ENCODE assay signal across 9 mouse cellular contexts in genomic region chr6:128122127-128122526, GRCm38 (mm10). TPM values are rescaled to one million over a fixed set of nuclear protein-coding genes. Genes with fewer than 3 reads are reported as not detected.
DNase-seq lines count a peak whose midpoint lies in the region; ATAC-seq and TF ChIP-seq lines count a peak whose summit lies in the region.
"Had no signal": no experiment of that assay in that cellular context is flagged by ENCODE, and none has a peak within 500 bp of the region (broad histone marks: within the 10 kb centered on the region; RNA-seq: fewer than 3 reads in every experiment).

No protein-coding gene starts in this region.

- no peak for TF ChIP-seq POLR2A in limb, embryonic 14.5 days (IDR thresholded peaks at IDR 0.05; ENCODE audit: borderline replicate concordance, extremely low read depth, insufficient read depth, insufficient read length)

- in situ Hi-C loops in Patski (cut with MboI; ENCODE audit: low pct_unique_long_range_greater_than_20kb) = no loop called here

- WGBS in forebrain, postnatal 0 days = 64% methylated on average over 5 of the region's 5 CpGs
- 80% methylated on average over 5 of the region's 5 CpGs for WGBS in forebrain, embryonic 13.5 days
- WGBS in kidney, embryonic 15.5 days = 21% methylated on average over 5 of the region's 5 CpGs
- 35% methylated on average over 5 of the region's 5 CpGs for WGBS in kidney, embryonic 14.5 days
- 48% methylated on average over 5 of the region's 5 CpGs for WGBS in limb, embryonic 14.5 days

- H3K4me2 ChIP-seq in forebrain, postnatal 0 days (ENCODE audit: low read depth) = no peak overlapping the region
- H3K4me2 ChIP-seq in forebrain, embryonic 13.5 days = no peak overlapping the region
- H3K4me2 ChIP-seq in kidney, embryonic 15.5 days = no peak overlapping the region
- H3K4me2 ChIP-seq in kidney, embryonic 14.5 days (replicated peaks; ENCODE audit: low read depth, low read length) = no peak overlapping the region
- no peak overlapping the region for H3K4me2 ChIP-seq in limb, embryonic 14.5 days (replicated peaks; ENCODE audit: low read depth, low read length, severe bottlenecking)
- H3K4me2 ChIP-seq: midbrain, embryonic 11.5 days had no signal

- no peaks in the 10 kb centered on the region for H3K36me3 ChIP-seq in forebrain, postnatal 0 days (ENCODE audit: insufficient read depth)
- no peaks in the 10 kb centered on the region for H3K36me3 ChIP-seq in forebrain, embryonic 13.5 days (ENCODE audit: poor library complexity, severe bottlenecking)
- peaks cover 8% of the 10 kb centered on the region; the same call in 1 of the 2 replicates for H3K36me3 ChIP-seq in kidney, embryonic 15.5 days
- H3K36me3 ChIP-seq in kidney, embryonic 14.5 days (ENCODE audit: control insufficient read depth, insufficient read depth, low read length) = no peaks in the 10 kb centered on the region; the same call in 1 of the 2 replicates
- H3K36me3 ChIP-seq in limb, embryonic 14.5 days (ENCODE audit: control insufficient read depth, insufficient read depth, low read length) = peaks cover 3% of the 10 kb centered on the region; the same call in 1 of the 2 replicates

- H3K27ac ChIP-seq in forebrain, postnatal 0 days (ENCODE audit: low read depth, low read length) = peak overlapping the region; percentile 62
- H3K27ac ChIP-seq in forebrain, embryonic 13.5 days = no peak overlapping the region
- peak overlapping the region; percentile 19 for H3K27ac ChIP-seq in kidney, embryonic 15.5 days
- no peak overlapping the region; the same call in 1 of the 2 replicates for H3K27ac ChIP-seq in kidney, embryonic 14.5 days (ENCODE audit: low read depth, low read length)
- H3K27ac ChIP-seq in limb, embryonic 14.5 days (replicated peaks; ENCODE audit: low read depth, low read length) = peak overlapping the region; percentile 33; the same call in 1 of the 2 replicates

- CTCF ChIA-PET in Patski (lab: Charles Lee) = interaction anchor here (1.3 to 1.4 kb wide), 3 partner anchors 13 to 19 kb away, joined by 3 to 4 read pairs (median 3); no protein-coding TSS in a partner anchor

- H3K4me3 ChIP-seq in forebrain, postnatal 0 days (ENCODE audit: low read depth, low read length) = no peak overlapping the region
- no peak overlapping the region for H3K4me3 ChIP-seq in forebrain, embryonic 13.5 days
- no peak overlapping the region for H3K4me3 ChIP-seq in kidney, embryonic 15.5 days (replicated peaks)
- H3K4me3 ChIP-seq in kidney, embryonic 14.5 days (ENCODE audit: low read length) = no peak overlapping the region
- no peak overlapping the region for H3K4me3 ChIP-seq in limb, embryonic 14.5 days (replicated peaks; ENCODE audit: low read length)

- no peak for TF ChIP-seq CTCF in forebrain, postnatal 0 days (IDR thresholded peaks at IDR 0.05; ENCODE audit: low read depth)
- TF ChIP-seq CTCF in Patski (IDR thresholded peaks at IDR 0.05) = no peak

- POLR2A ChIA-PET in Patski (lab: Charles Lee) = interaction anchor here (0.6 kb wide), 2 partner anchors 9 to 13 kb away, joined by 3 to 4 read pairs; no protein-coding TSS in a partner anchor

- no peaks in the 10 kb centered on the region for H3K9me3 ChIP-seq in forebrain, postnatal 0 days (ENCODE audit: low read length)
- H3K9me3 ChIP-seq in forebrain, embryonic 13.5 days (replicated peaks) = no peaks in the 10 kb centered on the region
- H3K9me3 ChIP-seq in kidney, embryonic 15.5 days (replicated peaks) = no peaks in the 10 kb centered on the region
- no peaks in the 10 kb centered on the region for H3K9me3 ChIP-seq in kidney, embryonic 14.5 days (ENCODE audit: control insufficient read depth, low read length)
- H3K9me3 ChIP-seq in limb, embryonic 14.5 days (ENCODE audit: control insufficient read depth, low read length) = no peaks in the 10 kb centered on the region

- no peak for DNase-seq in forebrain, postnatal 0 days
- DNase-seq in Patski (ENCODE audit: low read depth, low spot score) = no peak
- DNase-seq in limb, embryonic 14.5 days (ENCODE audit: low spot score) = no peak
- no peak for DNase-seq in embryo, embryonic 9.5 days (ENCODE audit: extremely low spot score)

- H3K4me1 ChIP-seq in forebrain, postnatal 0 days (ENCODE audit: insufficient read depth) = 0 out of 2 replicates have a peak, but pooled peaks cover 3% of the 10 kb centered on the region
- 0 out of 2 replicates have a peak, but pooled peaks cover 5% of the 10 kb centered on the region for H3K4me1 ChIP-seq in forebrain, embryonic 13.5 days
- H3K4me1 ChIP-seq in kidney, embryonic 15.5 days = peaks cover 47% of the 10 kb centered on the region
- H3K4me1 ChIP-seq in kidney, embryonic 14.5 days (ENCODE audit: control insufficient read depth, insufficient read depth, low read length) = peaks cover 41% of the 10 kb centered on the region
- H3K4me1 ChIP-seq in limb, embryonic 14.5 days (ENCODE audit: control insufficient read depth, insufficient read depth, low read length) = peaks cover 12% of the 10 kb centered on the region

- H3K27me3 ChIP-seq in forebrain, postnatal 0 days (ENCODE audit: insufficient read depth, low read length) = no peaks in the 10 kb centered on the region
- H3K27me3 ChIP-seq in forebrain, embryonic 13.5 days = no peaks in the 10 kb centered on the region
- H3K27me3 ChIP-seq in kidney, embryonic 15.5 days = no peaks in the 10 kb centered on the region
- H3K27me3 ChIP-seq in kidney, embryonic 14.5 days (ENCODE audit: control insufficient read depth, insufficient read depth, low read length) = no peaks in the 10 kb centered on the region
- no peaks in the 10 kb centered on the region for H3K27me3 ChIP-seq in Patski
- no peaks in the 10 kb centered on the region for H3K27me3 ChIP-seq in limb, embryonic 14.5 days (ENCODE audit: control insufficient read depth, insufficient read depth, low read length)

- no peak overlapping the region for H3K9ac ChIP-seq in forebrain, postnatal 0 days
- H3K9ac ChIP-seq in forebrain, embryonic 13.5 days = no peak overlapping the region
- H3K9ac ChIP-seq in kidney, embryonic 15.5 days = no peak overlapping the region
- no peak overlapping the region for H3K9ac ChIP-seq in kidney, embryonic 14.5 days (ENCODE audit: low read depth, low read length)
- H3K9ac ChIP-seq in limb, embryonic 14.5 days (ENCODE audit: low read depth, low read length, severe bottlenecking) = no peak overlapping the region

- ATAC-seq in forebrain, postnatal 0 days = no peak
- no peak for ATAC-seq in forebrain, embryonic 13.5 days
- no peak for ATAC-seq in kidney, embryonic 15.5 days (replicated peaks; ENCODE audit: low FRiP score)
- ATAC-seq in kidney, embryonic 14.5 days (ENCODE audit: low FRiP score, low TSS enrichment) = no peak
- ATAC-seq in Patski = peak; percentile 36
- ATAC-seq in limb, embryonic 14.5 days (ENCODE audit: low FRiP score, low read depth) = no peak
- ATAC-seq in activated CD4-positive, CD25-positive, alpha-beta regulatory T cell, adult 4 months = no peak

RNA-seq across cellular contexts. Expression of gene Tspan9, which starts 21.3 kb away (rescaled TPM):
- total RNA-seq in forebrain, postnatal 0 days (2014; rRNA removed) = 140 and 150 TPM in 2 replicates
- 52.7 and 63.9 TPM in 2 replicates for polyA plus RNA-seq in forebrain, postnatal 0 days (2015; fragmentation: Nextera tagmentation; extraction: Ambion mirVana)
- 20.6 and 30.4 TPM in 2 replicates for polyA plus RNA-seq in forebrain, embryonic 13.5 days (2015; fragmentation: Nextera tagmentation; extraction: Ambion mirVana)
- 115 and 121 TPM in 2 replicates for polyA plus RNA-seq in kidney, embryonic 15.5 days (2015; fragmentation: Nextera tagmentation; extraction: Ambion mirVana)
- 96.6 and 100 TPM in 2 replicates for polyA plus RNA-seq in kidney, embryonic 14.5 days (2014; fragmentation: Nextera tagmentation; extraction: Ambion mirVana)
- polyA plus RNA-seq in Patski (2021) = 135 TPM
- 151 and 192 TPM in 2 replicates for polyA plus RNA-seq in limb, embryonic 14.5 days (2012; rRNA removed)
- polyA plus RNA-seq in limb, embryonic 14.5 days (2014; fragmentation: Nextera tagmentation; extraction: Ambion mirVana) = 134 and 141 TPM in 2 replicates
- polyA plus RNA-seq in activated CD4-positive, CD25-positive, alpha-beta regulatory T cell, adult 4 months (2017; shearing (Covaris generic)) = under 1 TPM; 0.08 to 0.23 TPM

Comparison
In these comparisons a context has a peak if more than half of its experiments do, and no peak if none do; other contexts are left out.
1. H3K27ac ChIP-seq: peak in forebrain, postnatal 0 days (single experiment), kidney, embryonic 15.5 days (single experiment) and limb, embryonic 14.5 days (single experiment); none in forebrain, embryonic 13.5 days (single experiment) and kidney, embryonic 14.5 days (single experiment).
2. RNA of gene Tspan9, which starts 21.3 kb away (polyA plus RNA-seq): 134 to 192 TPM in limb, embryonic 14.5 days, 135 TPM in Patski (single experiment), 115 to 121 TPM in kidney, embryonic 15.5 days, 96.6 to 100 TPM in kidney, embryonic 14.5 days, 52.7 to 63.9 TPM in forebrain, postnatal 0 days and 20.6 to 30.4 TPM in forebrain, embryonic 13.5 days; 0.08 to 0.23 TPM in activated CD4-positive, CD25-positive, alpha-beta regulatory T cell, adult 4 months; every median in the first group is over 10 times any median in the second.